Mouse (Mus musculus): ENCODE measurements around the gene Ctbp2. TPM values are rescaled to one million over a fixed set of nuclear protein-coding genes. Genes with fewer than 3 reads are reported as not detected.

Gene Ctbp2
- polyA plus RNA-seq, 1 experiment from 2014 or later = 134 TPM

GRCm38 (mm10) chr7:132965707-132966106 is 158.4 kb downstream of the Ctbp2 start:
- H3K27ac ChIP-seq (ENCODE audit: low read depth, low read length) = no peak overlapping the region
- no peak overlapping the region for H3K4me3 ChIP-seq (ENCODE audit: low read depth, low read length)
- WGBS = 88% methylated on average over 2 of the region's 2 CpGs
- no peaks in the 10 kb centered on the region for H3K9me3 ChIP-seq (ENCODE audit: control insufficient read depth, low read length)
- no peak overlapping the region for H3K9ac ChIP-seq (ENCODE audit: low read depth, low read length)
- no peak overlapping the region for H3K4me2 ChIP-seq (replicated peaks; ENCODE audit: low read depth, low read length)
- no peaks in the 10 kb centered on the region for H3K27me3 ChIP-seq (ENCODE audit: control insufficient read depth, insufficient read depth, low read length)
- H3K4me1 ChIP-seq (replicated peaks; ENCODE audit: control insufficient read depth, insufficient read depth, low read length) = no peaks in the 10 kb centered on the region
- no peaks in the 10 kb centered on the region for H3K36me3 ChIP-seq (ENCODE audit: control insufficient read depth, insufficient read depth, low read length)
- DNase-seq (ENCODE audit: low spot score) (no peak), ATAC-seq (ENCODE audit: low FRiP score) (no peak)

- Histone ChIP-seq H3K27me3 (ENCODE audit: control insufficient read depth, insufficient read depth, low read length) (no peaks in the 10 kb centered on the region), H3K4me1 (replicated peaks; ENCODE audit: control insufficient read depth, insufficient read depth, low read length) (no peaks in the 10 kb centered on the region), H3K4me2 (replicated peaks; ENCODE audit: low read depth, low read length) (no peak overlapping the region), H3K9me3 (ENCODE audit: control insufficient read depth, low read length) (no peaks in the 10 kb centered on the region), H3K36me3 (ENCODE audit: control insufficient read depth, insufficient read depth, low read length) (no peaks in the 10 kb centered on the region), H3K4me3 (ENCODE audit: low read depth, low read length) (no peak overlapping the region), H3K9ac (ENCODE audit: low read depth, low read length) (no peak overlapping the region), H3K27ac (ENCODE audit: low read depth, low read length) (no peak overlapping the region)
- DNase-seq (ENCODE audit: low spot score) = no peak
- no peak for ATAC-seq (ENCODE audit: low FRiP score)
- WGBS = 88% methylated on average over 3 of the region's 3 CpGs
Measured at GRCm38 (mm10) chr7:132964395-132964794, 159.8 kb downstream of the Ctbp2 start.

GRCm38 (mm10) chr7:132950613-132951012 is 173.5 kb downstream of the Ctbp2 start:
- Histone ChIP-seq H3K4me1 (replicated peaks; ENCODE audit: control insufficient read depth, insufficient read depth, low read length) (no peaks in the 10 kb centered on the region), H3K4me3 (ENCODE audit: low read depth, low read length) (no peak overlapping the region), H3K36me3 (ENCODE audit: control insufficient read depth, insufficient read depth, low read length) (no peaks in the 10 kb centered on the region), H3K9ac (ENCODE audit: low read depth, low read length) (no peak overlapping the region), H3K9me3 (ENCODE audit: control insufficient read depth, low read length) (no peaks in the 10 kb centered on the region), H3K4me2 (replicated peaks; ENCODE audit: low read depth, low read length) (no peak overlapping the region), H3K27me3 (ENCODE audit: control insufficient read depth, insufficient read depth, low read length) (no peaks in the 10 kb centered on the region), H3K27ac (ENCODE audit: low read depth, low read length) (no peak overlapping the region)
- ATAC-seq (ENCODE audit: low FRiP score) = no peak
- no peak for DNase-seq (ENCODE audit: low spot score)
- 90% methylated on average over 3 of the region's 3 CpGs for WGBS

- Histone ChIP-seq H3K27me3 (ENCODE audit: control insufficient read depth, insufficient read depth, low read length) (no peaks in the 10 kb centered on the region), H3K9me3 (ENCODE audit: control insufficient read depth, low read length) (no peaks in the 10 kb centered on the region), H3K9ac (ENCODE audit: low read depth, low read length) (no peak overlapping the region), H3K27ac (ENCODE audit: low read depth, low read length) (no peak overlapping the region), H3K4me3 (ENCODE audit: low read depth, low read length) (no peak overlapping the region), H3K4me2 (replicated peaks; ENCODE audit: low read depth, low read length) (no peak overlapping the region), H3K36me3 (ENCODE audit: control insufficient read depth, insufficient read depth, low read length) (no peaks in the 10 kb centered on the region), H3K4me1 (replicated peaks; ENCODE audit: control insufficient read depth, insufficient read depth, low read length) (no peaks in the 10 kb centered on the region)
- no peak for ATAC-seq (ENCODE audit: low FRiP score)
- no peak for DNase-seq (ENCODE audit: low spot score)
- 92% methylated on average over 4 of the region's 4 CpGs for WGBS
Measured at GRCm38 (mm10) chr7:132949968-132950367, 174.2 kb downstream of the Ctbp2 start.

GRCm38 (mm10) chr7:132940569-132940968 is 183.6 kb downstream of the Ctbp2 start:
- DNase-seq (ENCODE audit: low spot score) (no peak), ATAC-seq (ENCODE audit: low FRiP score) (no peak)
- H3K4me1 ChIP-seq (replicated peaks; ENCODE audit: control insufficient read depth, insufficient read depth, low read length) = no peaks in the 10 kb centered on the region
- H3K4me3 ChIP-seq (ENCODE audit: low read depth, low read length) = no peak overlapping the region
- no peaks in the 10 kb centered on the region for H3K9me3 ChIP-seq (ENCODE audit: control insufficient read depth, low read length)
- H3K9ac ChIP-seq (ENCODE audit: low read depth, low read length) = no peak overlapping the region
- WGBS = 97% methylated on average over 2 of the region's 2 CpGs
- no peak overlapping the region for H3K27ac ChIP-seq (ENCODE audit: low read depth, low read length)
- no peak overlapping the region for H3K4me2 ChIP-seq (replicated peaks; ENCODE audit: low read depth, low read length)
- H3K27me3 ChIP-seq (ENCODE audit: control insufficient read depth, insufficient read depth, low read length) = no peaks in the 10 kb centered on the region
- H3K36me3 ChIP-seq (ENCODE audit: control insufficient read depth, insufficient read depth, low read length) = no peaks in the 10 kb centered on the region

- 91% methylated on average over 2 of the region's 2 CpGs for WGBS
- Histone ChIP-seq H3K36me3 (ENCODE audit: control insufficient read depth, insufficient read depth, low read length) (no peaks in the 10 kb centered on the region), H3K4me3 (ENCODE audit: low read depth, low read length) (no peak overlapping the region), H3K9ac (ENCODE audit: low read depth, low read length) (no peak overlapping the region), H3K27me3 (ENCODE audit: control insufficient read depth, insufficient read depth, low read length) (no peaks in the 10 kb centered on the region), H3K4me2 (replicated peaks; ENCODE audit: low read depth, low read length) (no peak overlapping the region), H3K9me3 (ENCODE audit: control insufficient read depth, low read length) (no peaks in the 10 kb centered on the region), H3K27ac (ENCODE audit: low read depth, low read length) (no peak overlapping the region), H3K4me1 (replicated peaks; ENCODE audit: control insufficient read depth, insufficient read depth, low read length) (no peaks in the 10 kb centered on the region)
- no peak for DNase-seq (ENCODE audit: low spot score)
- ATAC-seq (ENCODE audit: low FRiP score) = no peak
Measured at GRCm38 (mm10) chr7:132939118-132939517, 185.0 kb downstream of the Ctbp2 start.

Other genes starting within 250 kb of the Ctbp2 start
- 17.9 and 18.7 TPM in 2 replicates for gene Zranb1, start 193.2 kb downstream of the Ctbp2 start, polyA plus RNA-seq (2014; fragmentation: Nextera tagmentation; extraction: Ambion mirVana)
- 71.3 and 80.6 TPM in 2 replicates for gene Fgfr2, start 1.0 kb downstream of the Ctbp2 start, polyA plus RNA-seq (2014; fragmentation: Nextera tagmentation; extraction: Ambion mirVana)

Measured in hindbrain, embryonic 11.5 days (tissue).